Mouse (Mus musculus): ENCODE measurements around the gene Sos2. TPM values are rescaled to one million over a fixed set of nuclear protein-coding genes. Genes with fewer than 3 reads are reported as not detected.
A peak's percentile ranks its signal among the peaks of the same experiment; 100 is the strongest.

The Sos2 gene
- polyA plus RNA-seq, 1 experiment from 2014 or later, result 5.4 TPM

GRCm38 (mm10) chr12:69538362-69538950 lies 143.2 kb downstream of the Sos2 start:
- ATAC-seq (ENCODE audit: low FRiP score, low TSS enrichment) (no peak), DNase-seq (ENCODE audit: low spot score) (no peak)
- Histone ChIP-seq H3K4me2 (replicated peaks; ENCODE audit: low read depth) (peak overlapping the region; percentile 58), H3K36me3 (ENCODE audit: control insufficient read depth, insufficient read depth, low read length) (no peaks in the 10 kb centered on the region), H3K9me3 (ENCODE audit: control insufficient read depth, low read length) (no peaks in the 10 kb centered on the region), H3K4me1 (replicated peaks; ENCODE audit: control insufficient read depth, insufficient read depth) (peaks cover 15% of the 10 kb centered on the region), H3K27ac (replicated peaks) (peak overlapping the region; percentile 98), H3K9ac (ENCODE audit: low read length) (peak overlapping the region; percentile 63), H3K27me3 (ENCODE audit: control insufficient read depth, insufficient read depth, low read length) (no peaks in the 10 kb centered on the region), H3K4me3 (ENCODE audit: low read depth, low read length) (peak overlapping the region; percentile 24; the same call in 1 of the 2 replicates)
- WGBS, result 43% methylated on average over 4 of the region's 4 CpGs
- TF ChIP-seq CTCF (IDR thresholded peaks at IDR 0.05; ENCODE audit: low read depth), result no peak
- TF ChIP-seq EP300 (optimal IDR thresholded peaks at IDR 0.05), result no peak

DNA sequence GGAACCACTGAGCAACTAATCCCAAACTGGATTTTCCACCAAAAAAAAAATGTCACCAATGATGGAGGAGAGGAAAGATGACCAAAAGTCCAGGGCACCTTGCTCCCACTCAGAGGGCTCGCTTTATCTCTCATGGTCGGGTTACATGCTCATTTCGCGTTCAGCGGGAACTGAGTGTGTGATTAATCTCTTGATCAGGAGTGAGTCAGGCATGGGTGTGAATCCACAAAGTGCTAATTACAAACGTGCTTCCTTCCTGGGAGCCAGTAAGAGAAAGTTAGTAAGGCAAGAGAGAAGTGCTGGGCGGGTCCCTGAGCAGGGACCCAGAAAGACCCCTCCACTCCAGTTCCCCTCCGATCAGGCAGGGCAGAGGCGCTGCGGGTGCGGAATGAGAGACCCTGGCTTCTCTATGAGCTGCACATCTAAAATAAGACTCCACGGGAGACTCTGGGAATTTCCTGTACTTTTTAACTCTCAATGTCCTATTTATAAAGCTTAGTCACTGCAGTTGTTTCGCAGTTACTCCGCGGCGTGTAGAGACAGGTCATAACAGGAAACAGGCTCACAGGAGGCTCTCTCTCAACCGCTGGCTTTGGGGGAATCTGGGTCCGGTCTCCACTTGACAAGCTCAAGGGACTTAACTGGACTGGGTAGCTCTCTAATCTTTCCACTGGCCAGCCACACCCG lies 143.8 kb downstream of the Sos2 start:
- H3K9ac ChIP-seq (ENCODE audit: low read length), result peak overlapping the region; percentile 63
- WGBS, result 7% methylated on average over 19 of the region's 19 CpGs

GRCm38 (mm10) chr12:69537243-69537674 lies 144.4 kb downstream of the Sos2 start:
- Histone ChIP-seq H3K4me3 (ENCODE audit: low read depth, low read length) (peak overlapping the region; percentile 24), H3K27me3 (ENCODE audit: control insufficient read depth, insufficient read depth, low read length) (no peaks in the 10 kb centered on the region), H3K36me3 (ENCODE audit: control insufficient read depth, insufficient read depth, low read length) (no peaks in the 10 kb centered on the region), H3K9ac (ENCODE audit: low read length) (peak overlapping the region; percentile 63), H3K4me1 (replicated peaks; ENCODE audit: control insufficient read depth, insufficient read depth) (peaks cover 15% of the 10 kb centered on the region), H3K4me2 (replicated peaks; ENCODE audit: low read depth) (peak overlapping the region; percentile 58), H3K27ac (replicated peaks) (peak overlapping the region; percentile 98), H3K9me3 (ENCODE audit: control insufficient read depth, low read length) (no peaks in the 10 kb centered on the region)
- TF ChIP-seq EP300 (optimal IDR thresholded peaks at IDR 0.05), result no peak
- peak; percentile 38; the same call in 1 of the 2 replicates for TF ChIP-seq CTCF (IDR thresholded peaks at IDR 0.05; ENCODE audit: low read depth)
- DNase-seq (ENCODE audit: low spot score) (peak; percentile 88), ATAC-seq (ENCODE audit: low FRiP score, low TSS enrichment) (peak; percentile 88)
- WGBS, result 20% methylated on average over 10 of the region's 10 CpGs

More for the DNA sequence above, 143.8 kb downstream of the Sos2 start:
- H3K27me3 ChIP-seq (ENCODE audit: control insufficient read depth, insufficient read depth, low read length), result no peaks in the 10 kb centered on the region
- H3K9me3 ChIP-seq (ENCODE audit: control insufficient read depth, low read length), result no peaks in the 10 kb centered on the region
- TF ChIP-seq EP300 (optimal IDR thresholded peaks at IDR 0.05) (peak; percentile 81), CTCF (IDR thresholded peaks at IDR 0.05; ENCODE audit: low read depth) (no peak)
- peak overlapping the region; percentile 58 for H3K4me2 ChIP-seq (replicated peaks; ENCODE audit: low read depth)
- DNase-seq (ENCODE audit: low spot score) (peak; percentile 62), ATAC-seq (ENCODE audit: low FRiP score, low TSS enrichment) (peak; percentile 85)
- peak overlapping the region; percentile 98 for H3K27ac ChIP-seq (replicated peaks)
- peak overlapping the region; percentile 24 for H3K4me3 ChIP-seq (ENCODE audit: low read depth, low read length)
- H3K36me3 ChIP-seq (ENCODE audit: control insufficient read depth, insufficient read depth, low read length), result no peaks in the 10 kb centered on the region
- H3K4me1 ChIP-seq (replicated peaks; ENCODE audit: control insufficient read depth, insufficient read depth), result peaks cover 15% of the 10 kb centered on the region

DNA sequence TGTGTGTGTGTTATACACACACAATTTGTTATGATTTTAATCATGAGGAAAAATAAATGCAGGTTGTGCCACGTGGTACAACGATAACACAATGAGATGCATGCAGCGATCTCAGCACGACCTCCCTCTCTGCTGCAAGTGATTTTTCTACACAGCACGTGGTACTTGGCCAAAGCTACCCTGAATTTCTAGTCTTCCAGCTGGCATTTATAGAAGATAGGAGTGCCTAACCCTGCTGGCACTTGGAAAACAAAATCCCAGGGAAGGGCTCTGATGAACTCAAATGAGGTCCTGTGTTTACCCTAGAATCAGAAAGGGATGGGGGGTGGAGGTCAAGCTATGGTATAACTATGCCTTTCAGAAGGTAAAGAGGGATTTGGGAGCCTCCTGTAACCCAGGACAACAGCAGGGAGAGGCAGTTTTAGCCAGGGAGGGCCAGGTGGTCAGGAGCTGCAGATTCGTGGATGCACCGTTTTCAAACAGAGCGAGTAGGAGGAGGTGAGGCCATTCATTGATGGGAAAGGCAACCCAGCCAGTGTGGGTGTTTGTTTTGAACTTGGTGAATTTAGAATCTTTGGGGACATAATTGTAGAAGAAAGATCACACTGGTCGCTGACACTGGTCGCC lies 144.9 kb downstream of the Sos2 start:
- H3K9me3 ChIP-seq (ENCODE audit: control insufficient read depth, low read length), result no peaks in the 10 kb centered on the region
- peak overlapping the region; percentile 63; the same call in 1 of the 2 replicates for H3K9ac ChIP-seq (ENCODE audit: low read length)
- H3K4me2 ChIP-seq (replicated peaks; ENCODE audit: low read depth), result peak overlapping the region; percentile 58
- H3K36me3 ChIP-seq (ENCODE audit: control insufficient read depth, insufficient read depth, low read length), result no peaks in the 10 kb centered on the region
- H3K27me3 ChIP-seq (ENCODE audit: control insufficient read depth, insufficient read depth, low read length), result no peaks in the 10 kb centered on the region
- DNase-seq (ENCODE audit: low spot score) (no peak), ATAC-seq (ENCODE audit: low FRiP score, low TSS enrichment) (no peak; the same call in 1 of the 2 replicates)
- H3K4me3 ChIP-seq (ENCODE audit: low read depth, low read length), result no peak overlapping the region
- 54% methylated on average over 10 of the region's 10 CpGs for WGBS
- H3K27ac ChIP-seq (replicated peaks), result peak overlapping the region; percentile 98
- TF ChIP-seq CTCF (IDR thresholded peaks at IDR 0.05; ENCODE audit: low read depth), result no peak
- no peak for TF ChIP-seq EP300 (optimal IDR thresholded peaks at IDR 0.05)
- peaks cover 15% of the 10 kb centered on the region for H3K4me1 ChIP-seq (replicated peaks; ENCODE audit: control insufficient read depth, insufficient read depth)

Small RNAs within 50 kb of the gene (microRNA-seq; reads per million reads assigned to microRNA genes)
- gene Gm23018, result not detected

Other genes starting within 250 kb of the Sos2 start
- gene Vcpkmt, start 98.8 kb downstream of the Sos2 start, polyA plus RNA-seq (2015; fragmentation: Nextera tagmentation; extraction: Ambion mirVana), result 24.4 and 24.7 TPM in 2 replicates
- 11.5 and 12.3 TPM in 2 replicates for gene L2hgdh, start 43.0 kb upstream of the Sos2 start, polyA plus RNA-seq (2015; fragmentation: Nextera tagmentation; extraction: Ambion mirVana)
- gene Atp5s, start 43.1 kb upstream of the Sos2 start, polyA plus RNA-seq (2015; fragmentation: Nextera tagmentation; extraction: Ambion mirVana), result 20.5 and 20.6 TPM in 2 replicates
- 2.0 and 2.3 TPM in 2 replicates for gene Cdkl1, start 109.4 kb upstream of the Sos2 start, polyA plus RNA-seq (2015; fragmentation: Nextera tagmentation; extraction: Ambion mirVana)
- 3.8 and 4.3 TPM in 2 replicates for gene Atl1, start 210.8 kb upstream of the Sos2 start, polyA plus RNA-seq (2015; fragmentation: Nextera tagmentation; extraction: Ambion mirVana)
- 12.4 and 13.1 TPM in 2 replicates for gene Map4k5, start 211.3 kb upstream of the Sos2 start, polyA plus RNA-seq (2015; fragmentation: Nextera tagmentation; extraction: Ambion mirVana)

All from stomach, postnatal 0 days (tissue).